Mouse (Mus musculus): Measurements from ENCODE around the gene Snap91. TPM values are rescaled to one million over a fixed set of nuclear protein-coding genes. Genes with fewer than 3 reads are reported as not detected.

Gene Snap91
- total RNA-seq (2018; cell fraction: chromatin; rRNA removed): not detected
- not detected for total RNA-seq (2018; cell fraction: cytosol; rRNA removed)
- not detected for total RNA-seq (2018; cell fraction: nucleus; rRNA removed)
- not detected in 3 replicates for polyA plus RNA-seq (2018)

DNA sequence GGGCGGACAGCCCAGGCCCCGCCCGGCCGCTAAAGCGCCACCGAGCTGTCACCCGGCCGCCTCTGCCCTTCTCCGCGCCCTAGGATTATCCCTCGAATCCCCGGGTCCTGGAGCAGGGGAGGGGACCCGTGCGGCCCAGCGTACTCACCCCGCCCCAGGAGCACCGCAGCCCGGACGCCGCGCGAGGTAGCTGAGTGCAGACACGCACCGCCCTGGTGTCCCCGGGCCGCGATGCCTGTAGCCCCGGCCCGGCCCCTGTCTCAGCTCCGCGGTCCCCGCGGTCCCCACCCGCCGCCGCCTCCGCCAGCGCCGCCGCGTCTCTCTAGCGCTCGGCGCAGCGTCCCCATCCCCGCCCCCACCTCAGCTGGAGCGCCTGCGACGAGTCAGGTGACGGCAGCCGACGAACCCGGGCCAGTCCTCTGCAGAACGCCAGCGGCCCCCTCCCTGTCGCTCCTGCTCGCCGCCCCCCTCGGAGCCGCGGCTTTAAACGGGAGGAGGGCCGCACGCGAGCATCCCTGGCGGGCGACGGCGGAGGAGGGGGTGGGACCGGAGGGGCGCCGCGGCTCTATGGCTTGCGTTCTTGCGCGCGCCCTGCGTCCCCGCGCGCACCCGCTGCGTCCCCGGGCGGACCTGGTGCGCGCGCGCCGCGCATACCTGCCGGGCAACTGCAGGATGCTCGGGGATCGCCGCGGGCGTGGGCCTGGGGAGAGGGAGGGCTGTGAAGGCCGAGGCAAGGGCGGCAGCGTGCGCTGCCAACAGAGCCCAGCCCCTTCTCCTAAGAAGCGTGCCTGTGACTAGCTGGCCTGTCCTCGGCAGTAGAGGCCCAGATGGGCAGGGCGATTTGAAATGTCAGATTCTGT, at the start of gene Snap91:
TSS of gene Snap91 (minus strand) at position 542 of the 860 bp plus-strand sequence.
- Histone ChIP-seq H3K4me3 (ENCODE audit: inconsistent target) (no peak within 1 kb of the TSS), H3K79me2 (ENCODE audit: inconsistent target) (no peaks in the 10 kb centered on the region), H3K27ac (no peak within 1 kb of the TSS), H3K36me3 (ENCODE audit: inconsistent target) (no peaks in the 10 kb centered on the region)
- 6% methylated on average over 41 of the region's 104 CpGs for WGBS (ENCODE audit: missing documents)

DNA sequence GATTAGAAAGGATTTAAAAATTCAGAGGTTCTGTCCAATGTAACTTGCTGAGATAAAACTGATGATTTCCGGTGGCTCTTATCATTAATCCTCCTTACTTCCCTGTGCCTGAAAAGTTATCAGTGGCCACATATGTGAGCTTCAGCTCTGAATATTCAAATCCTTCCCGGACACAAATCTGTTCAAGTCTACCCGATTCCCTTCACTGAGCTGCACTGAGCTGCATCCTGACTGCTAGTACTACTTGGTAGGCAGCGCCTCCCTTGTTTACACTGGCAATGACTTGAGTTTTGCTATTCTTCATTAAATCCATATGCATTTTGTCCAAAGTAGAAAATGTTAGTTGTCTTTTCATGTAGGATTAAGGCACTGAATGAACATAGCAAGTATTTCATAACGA, 46.1 kb upstream of the Snap91 start:
- WGBS (ENCODE audit: missing documents): 96% methylated on average over 5 of the region's 5 CpGs
- H3K36me3 ChIP-seq (ENCODE audit: inconsistent target): no peaks in the 10 kb centered on the region
- no peaks in the 10 kb centered on the region for H3K79me2 ChIP-seq (ENCODE audit: inconsistent target)
- no peak overlapping the region for H3K4me3 ChIP-seq (ENCODE audit: inconsistent target)
- no peak overlapping the region for H3K27ac ChIP-seq

DNA sequence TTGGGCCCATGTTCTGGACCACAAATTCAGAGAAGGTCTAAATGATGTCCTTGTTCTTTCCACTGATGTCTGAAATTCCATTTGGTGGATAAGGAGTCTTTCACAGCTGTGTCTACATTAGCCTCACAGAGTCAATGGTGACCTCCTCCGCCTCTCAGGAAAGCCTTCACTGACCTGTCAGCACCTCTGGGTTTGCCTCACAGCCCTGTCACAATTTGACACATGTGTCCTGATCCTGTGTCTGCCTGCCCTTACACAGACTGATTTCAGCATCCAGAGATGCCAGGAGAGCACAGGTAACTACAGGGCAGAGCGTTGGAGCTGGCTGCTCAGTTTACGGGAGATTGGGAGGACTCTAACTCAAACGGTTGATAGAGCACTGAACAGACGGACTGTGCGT, 45.2 kb upstream of the Snap91 start:
- WGBS (ENCODE audit: missing documents): 90% methylated on average over 6 of the region's 6 CpGs
- Histone ChIP-seq H3K36me3 (ENCODE audit: inconsistent target) (no peaks in the 10 kb centered on the region), H3K27ac (no peak overlapping the region), H3K4me3 (ENCODE audit: inconsistent target) (no peak overlapping the region), H3K79me2 (ENCODE audit: inconsistent target) (no peaks in the 10 kb centered on the region)

DNA sequence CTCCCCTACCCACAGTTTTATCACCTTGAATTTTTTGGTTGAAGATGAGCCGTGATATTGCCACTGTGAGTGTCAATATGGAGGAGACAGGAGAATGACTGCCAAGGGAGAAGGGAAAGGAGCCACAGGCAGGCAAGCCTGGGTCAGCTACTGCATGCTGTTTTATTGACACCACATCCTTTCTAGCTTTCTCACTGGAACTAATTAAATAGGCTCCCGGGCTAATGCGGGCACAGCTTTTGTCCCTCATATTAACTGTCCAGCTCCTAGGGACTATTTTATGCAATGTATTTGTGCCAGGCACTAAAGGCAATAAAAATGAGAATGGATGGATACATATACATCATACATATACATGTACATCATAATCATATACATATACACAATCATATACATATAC, 42.0 kb upstream of the Snap91 start:
- H3K79me2 ChIP-seq (ENCODE audit: inconsistent target): no peaks in the 10 kb centered on the region
- H3K27ac ChIP-seq: no peak overlapping the region
- H3K4me3 ChIP-seq (ENCODE audit: inconsistent target): no peak overlapping the region
- 92% methylated on average over 1 of the region's 3 CpGs for WGBS (ENCODE audit: missing documents)
- H3K36me3 ChIP-seq (ENCODE audit: inconsistent target): no peaks in the 10 kb centered on the region

DNA sequence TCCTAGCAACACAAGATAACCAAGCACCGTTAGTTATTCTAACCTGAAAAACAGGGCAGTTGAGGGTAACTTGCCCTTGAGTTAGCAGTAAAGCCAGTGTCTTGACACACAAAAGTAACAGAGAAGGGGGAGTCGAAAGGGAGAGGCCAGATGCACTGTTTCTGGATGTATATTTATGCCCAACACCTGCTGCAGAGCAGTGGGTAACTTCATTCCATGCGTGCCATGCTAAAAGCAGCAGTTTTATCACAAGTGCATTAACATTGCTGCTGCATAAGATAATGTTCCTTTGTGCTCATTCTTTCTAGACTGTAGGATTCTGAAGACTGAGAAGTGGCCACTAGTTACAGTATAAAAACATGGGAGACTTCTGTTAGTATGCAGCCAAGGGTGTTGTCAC, 36.1 kb upstream of the Snap91 start:
- no peak overlapping the region for H3K4me3 ChIP-seq (ENCODE audit: inconsistent target)
- H3K79me2 ChIP-seq (ENCODE audit: inconsistent target): no peaks in the 10 kb centered on the region
- H3K27ac ChIP-seq: no peak overlapping the region
- WGBS (ENCODE audit: missing documents): 61% methylated on average over 3 of the region's 3 CpGs
- H3K36me3 ChIP-seq (ENCODE audit: inconsistent target): no peaks in the 10 kb centered on the region

DNA sequence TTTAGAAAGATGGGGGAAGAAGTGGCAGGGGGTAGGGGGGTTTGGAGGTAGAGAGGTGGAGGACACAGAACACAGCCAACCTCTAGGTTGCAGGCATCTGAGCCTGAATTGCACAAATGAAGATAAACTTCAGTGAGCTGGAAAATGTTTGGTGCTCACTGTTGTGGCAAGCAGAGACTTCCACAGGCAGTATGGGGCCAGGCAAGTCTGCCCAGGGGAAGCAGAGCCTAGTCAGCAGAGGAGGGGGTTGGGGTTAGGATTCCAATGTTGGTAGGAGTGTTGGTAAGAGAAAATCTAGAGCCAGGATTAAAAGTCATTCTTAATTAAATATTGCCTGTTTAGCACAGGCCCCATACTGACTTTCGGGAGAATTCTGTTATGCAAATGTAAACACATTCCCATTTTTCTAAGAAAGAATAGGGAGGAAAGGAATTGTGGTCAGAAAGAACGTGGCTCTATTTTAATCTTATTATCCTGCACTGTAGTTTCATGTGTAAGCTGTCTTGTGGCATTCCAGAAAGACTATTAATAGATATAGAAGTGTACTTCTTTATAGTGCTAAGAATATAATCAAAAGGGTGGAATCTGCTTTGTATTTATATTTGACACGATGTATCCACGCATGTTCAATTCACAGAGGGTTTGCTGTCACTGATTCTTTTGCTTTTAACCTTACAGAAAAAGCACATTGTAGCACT, 19.2 kb upstream of the Snap91 start:
- Histone ChIP-seq H3K27ac (no peak overlapping the region), H3K4me3 (ENCODE audit: inconsistent target) (no peak overlapping the region), H3K79me2 (ENCODE audit: inconsistent target) (no peaks in the 10 kb centered on the region), H3K36me3 (ENCODE audit: inconsistent target) (no peaks in the 10 kb centered on the region)
- WGBS (ENCODE audit: missing documents): 75% methylated on average over 4 of the region's 4 CpGs

DNA sequence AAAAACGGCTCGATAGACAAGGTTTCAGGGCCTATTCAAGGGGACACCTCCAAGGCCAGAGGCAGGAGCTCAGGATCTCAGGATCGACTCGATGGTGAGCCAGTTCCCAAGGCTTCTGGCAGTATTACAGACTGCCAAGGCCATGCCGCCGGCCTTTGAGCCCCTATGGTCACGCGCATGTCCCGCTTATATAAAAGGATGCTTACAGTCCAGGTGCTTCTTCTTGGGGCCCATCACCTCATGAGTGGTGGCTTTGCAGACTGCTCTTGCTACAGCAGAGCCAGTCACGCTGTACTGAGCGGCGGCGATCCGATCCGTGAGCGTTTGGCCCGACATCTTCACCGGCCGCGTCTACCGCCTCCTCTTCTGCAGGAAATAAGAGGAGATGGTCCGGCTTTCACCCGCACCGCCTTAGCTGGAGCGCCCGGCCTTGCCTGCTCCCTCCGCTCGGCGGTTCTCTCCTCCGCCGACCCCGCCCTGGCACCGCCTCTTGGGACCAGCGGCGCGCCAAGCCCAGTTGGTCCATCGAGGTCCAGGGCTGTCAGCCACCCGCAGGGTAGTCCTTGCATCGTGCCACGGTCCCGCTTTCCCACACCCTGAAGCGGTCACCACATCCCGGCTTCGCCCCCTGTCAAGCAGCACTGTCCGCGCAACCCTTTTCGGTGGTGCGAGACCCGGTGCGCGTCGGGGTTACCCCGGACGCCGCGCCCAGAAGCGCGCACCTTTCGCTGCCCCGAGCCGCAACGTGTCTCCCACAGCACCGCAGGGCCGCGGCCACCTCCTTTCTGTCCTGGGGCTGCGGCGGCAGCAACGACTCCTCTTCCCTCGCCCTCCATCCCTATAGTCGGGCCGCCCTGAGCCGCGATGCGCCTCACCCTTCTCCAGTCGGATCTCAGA, 990 bp downstream of the Snap91 start:
- Histone ChIP-seq H3K36me3 (ENCODE audit: inconsistent target) (no peaks in the 10 kb centered on the region), H3K79me2 (ENCODE audit: inconsistent target) (no peaks in the 10 kb centered on the region), H3K4me3 (ENCODE audit: inconsistent target) (no peak overlapping the region), H3K27ac (no peak overlapping the region)
- 3% methylated on average over 74 of the region's 75 CpGs for WGBS (ENCODE audit: missing documents)

DNA sequence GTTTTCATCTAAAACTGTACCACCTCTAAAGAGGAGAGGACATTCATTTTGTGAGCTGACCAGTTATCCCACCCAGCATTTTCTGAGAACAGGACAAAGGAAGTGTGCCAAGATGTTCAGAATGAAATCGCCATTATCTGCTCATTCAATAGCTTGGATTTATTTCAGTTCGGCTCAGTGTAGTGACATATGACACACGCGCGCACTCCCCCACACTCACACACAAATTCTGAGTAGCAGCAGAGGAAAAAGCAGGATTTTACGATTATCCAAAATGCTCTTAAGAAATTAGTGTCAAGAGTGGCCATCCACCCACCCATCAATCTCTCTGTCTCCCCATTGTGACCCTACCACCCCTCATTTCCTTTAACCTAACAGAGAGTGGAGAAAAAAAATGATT, 1.7 kb downstream of the Snap91 start:
- Histone ChIP-seq H3K36me3 (ENCODE audit: inconsistent target) (no peaks in the 10 kb centered on the region), H3K4me3 (ENCODE audit: inconsistent target) (no peak overlapping the region), H3K79me2 (ENCODE audit: inconsistent target) (no peaks in the 10 kb centered on the region), H3K27ac (no peak overlapping the region)
- WGBS (ENCODE audit: missing documents): 83% methylated on average over 6 of the region's 6 CpGs

DNA sequence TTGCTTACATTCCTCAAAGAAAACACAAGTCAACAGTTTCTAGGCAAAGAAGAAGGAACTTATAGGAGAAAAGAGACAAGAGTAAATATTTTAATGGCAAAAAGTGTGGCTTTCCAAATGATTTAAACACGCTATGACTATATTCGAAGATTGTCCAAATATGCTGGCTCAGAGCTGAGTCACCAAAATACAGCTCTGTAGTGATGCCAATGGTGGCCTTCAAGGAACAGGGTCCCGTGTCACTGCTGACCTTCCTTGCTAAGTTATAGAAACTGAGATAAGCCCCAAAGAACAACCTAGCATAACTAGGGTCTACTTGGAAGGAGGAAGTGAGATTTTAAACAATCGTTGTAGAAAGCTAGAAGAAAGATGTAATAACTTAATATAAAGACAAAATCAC, 6.8 kb downstream of the Snap91 start:
- 80% methylated on average over 4 of the region's 4 CpGs for WGBS (ENCODE audit: missing documents)
- Histone ChIP-seq H3K27ac (no peak overlapping the region), H3K79me2 (ENCODE audit: inconsistent target) (no peaks in the 10 kb centered on the region), H3K36me3 (ENCODE audit: inconsistent target) (no peaks in the 10 kb centered on the region), H3K4me3 (ENCODE audit: inconsistent target) (no peak overlapping the region)

DNA sequence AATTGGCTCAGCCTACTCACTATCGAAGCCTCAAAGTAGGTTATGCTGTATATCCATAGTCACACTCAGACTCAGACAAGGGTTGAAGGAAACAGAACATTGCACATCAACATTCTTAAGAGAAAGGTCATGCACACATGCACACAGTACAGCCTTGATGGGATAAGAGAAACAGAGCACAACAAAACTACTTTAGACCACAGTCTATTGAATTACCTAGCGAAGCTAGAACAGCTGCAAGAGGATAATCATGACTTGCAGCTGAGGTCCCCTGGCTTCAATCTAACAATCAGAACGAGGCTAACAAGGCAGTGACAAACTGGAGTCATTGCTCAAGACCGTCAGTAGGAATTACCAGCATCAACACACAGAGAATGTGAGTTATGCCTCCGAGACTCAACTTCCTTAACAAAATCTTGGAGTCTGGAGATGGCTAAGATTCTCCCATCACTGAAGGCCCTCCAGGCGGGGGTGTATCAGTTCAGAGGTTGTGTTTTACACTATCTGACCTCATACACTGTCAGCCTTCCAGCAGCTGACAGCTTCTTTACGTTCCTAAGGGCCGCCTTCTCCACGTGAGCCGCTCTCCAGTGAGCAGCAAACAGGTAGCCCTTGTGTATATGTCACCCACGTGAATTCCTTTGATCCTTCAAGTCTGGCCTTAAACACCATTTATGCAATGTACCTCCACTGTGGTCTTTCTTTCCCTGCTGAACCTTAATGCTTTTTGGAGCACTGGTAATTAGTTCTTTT, 10.7 kb downstream of the Snap91 start:
- Histone ChIP-seq H3K36me3 (ENCODE audit: inconsistent target) (no peaks in the 10 kb centered on the region), H3K4me3 (ENCODE audit: inconsistent target) (no peak overlapping the region), H3K79me2 (ENCODE audit: inconsistent target) (no peaks in the 10 kb centered on the region), H3K27ac (no peak overlapping the region)
- WGBS (ENCODE audit: missing documents): 71% methylated on average over 10 of the region's 11 CpGs

DNA sequence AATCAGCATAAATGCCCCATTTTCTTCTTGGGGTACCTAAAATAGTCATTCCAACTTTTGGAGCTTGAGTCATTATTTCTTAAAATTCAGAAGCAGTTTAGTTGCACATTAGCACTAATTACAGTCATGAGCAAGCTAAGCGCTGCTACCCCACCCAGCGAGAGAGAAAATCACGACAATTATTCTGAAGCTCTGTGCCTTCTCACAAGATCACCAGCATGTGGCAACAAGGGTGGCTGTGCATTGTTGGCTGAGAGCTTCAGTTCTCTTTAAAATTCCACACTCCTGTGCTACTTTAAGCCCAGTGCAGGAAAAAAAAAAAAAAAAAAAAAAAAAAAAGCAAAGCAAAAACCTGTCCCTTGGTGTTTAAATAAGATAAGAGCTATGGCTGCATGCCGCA, 22.4 kb downstream of the Snap91 start:
- 88% methylated on average over 4 of the region's 4 CpGs for WGBS (ENCODE audit: missing documents)
- Histone ChIP-seq H3K27ac (no peak overlapping the region), H3K4me3 (ENCODE audit: inconsistent target) (no peak overlapping the region)

DNA sequence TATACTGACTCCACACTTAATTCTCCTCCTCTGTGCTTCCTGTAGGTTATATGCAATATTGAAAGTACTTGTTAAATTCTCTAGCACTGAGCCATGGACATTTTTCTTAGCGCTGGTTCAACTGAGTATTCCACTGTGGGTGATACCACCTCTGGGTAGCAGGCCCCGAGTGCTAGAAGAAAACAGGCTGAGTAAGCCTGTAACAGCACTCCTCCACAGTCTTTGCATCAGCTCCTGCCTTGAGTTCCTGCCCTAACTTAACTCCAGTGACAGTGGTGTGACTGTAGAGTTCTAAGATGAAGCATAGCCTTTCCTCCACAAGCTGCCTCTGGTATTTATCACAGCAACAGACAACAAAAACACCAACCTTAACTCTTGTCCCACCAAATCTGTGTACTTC, 22.8 kb downstream of the Snap91 start:
- WGBS (ENCODE audit: missing documents): 83% methylated on average over 2 of the region's 2 CpGs
- H3K27ac ChIP-seq: no peak overlapping the region

More for the DNA sequence above, 22.4 kb downstream of the Snap91 start:
- no peaks in the 10 kb centered on the region for H3K79me2 ChIP-seq (ENCODE audit: inconsistent target)
- H3K36me3 ChIP-seq (ENCODE audit: inconsistent target): no peaks in the 10 kb centered on the region

DNA sequence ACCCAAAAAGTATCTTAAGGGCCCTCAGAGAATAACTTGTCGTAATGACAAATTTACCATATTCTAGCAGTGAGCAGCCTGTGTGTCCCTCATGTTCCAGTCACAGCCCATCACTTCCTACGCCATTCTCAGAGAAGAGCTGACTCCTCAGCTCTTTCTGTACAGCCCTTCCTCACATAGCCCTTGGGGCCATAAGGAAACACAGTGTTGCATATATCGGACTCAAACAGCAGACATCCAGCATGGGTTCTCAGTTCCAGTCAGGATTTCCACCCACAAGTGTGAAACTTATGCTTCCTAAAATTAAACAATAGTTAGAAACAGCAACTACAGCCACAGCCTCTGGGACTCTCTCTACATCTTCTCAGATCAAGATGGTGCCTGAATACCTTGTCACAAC, 27.6 kb downstream of the Snap91 start:
- WGBS (ENCODE audit: missing documents): 92% methylated on average over 3 of the region's 3 CpGs
- no peak overlapping the region for H3K4me3 ChIP-seq (ENCODE audit: inconsistent target)
- H3K79me2 ChIP-seq (ENCODE audit: inconsistent target): no peaks in the 10 kb centered on the region
- H3K36me3 ChIP-seq (ENCODE audit: inconsistent target): no peaks in the 10 kb centered on the region
- no peak overlapping the region for H3K27ac ChIP-seq

More for the DNA sequence above, 22.8 kb downstream of the Snap91 start:
- Histone ChIP-seq H3K79me2 (ENCODE audit: inconsistent target) (no peaks in the 10 kb centered on the region), H3K4me3 (ENCODE audit: inconsistent target) (no peak overlapping the region), H3K36me3 (ENCODE audit: inconsistent target) (no peaks in the 10 kb centered on the region)

DNA sequence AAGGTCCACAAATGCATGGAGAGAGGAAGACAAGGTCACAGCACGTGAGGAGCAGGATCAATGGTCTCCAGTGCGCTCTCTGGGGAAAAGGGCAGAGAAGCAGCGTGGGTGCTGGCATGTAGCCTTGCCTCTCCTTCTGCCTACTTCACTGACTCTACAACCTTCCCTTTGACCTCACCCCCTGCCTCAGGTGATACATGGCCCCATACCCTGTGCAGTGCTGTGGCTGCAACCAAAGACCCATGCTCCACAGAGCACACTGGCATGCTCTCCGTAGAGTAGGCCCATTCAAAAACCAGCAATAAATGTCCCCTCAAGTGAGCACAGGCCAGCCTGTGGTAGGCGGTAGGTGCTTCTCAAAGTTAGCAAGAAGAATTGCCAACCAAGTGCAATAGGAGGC, 28.8 kb downstream of the Snap91 start:
- WGBS (ENCODE audit: missing documents): 89% methylated on average over 5 of the region's 5 CpGs
- Histone ChIP-seq H3K4me3 (ENCODE audit: inconsistent target) (no peak overlapping the region), H3K79me2 (ENCODE audit: inconsistent target) (no peaks in the 10 kb centered on the region), H3K36me3 (ENCODE audit: inconsistent target) (no peaks in the 10 kb centered on the region), H3K27ac (no peak overlapping the region)

Measured in macrophage (primary cell).